Mouse (Mus musculus): ENCODE results near the gene Pmvk. TPM values are rescaled to one million over a fixed set of nuclear protein-coding genes. Genes with fewer than 3 reads are reported as not detected.
A peak's percentile ranks its signal among the peaks of the same experiment; 100 is the strongest.

Pmvk gene
- total and polyA plus RNA-seq, 3 experiments, result 6.7 to 14.8 (median 7.5) TPM

- no peak for TF ChIP-seq POLR2A (IDR thresholded peaks at IDR 0.05; ENCODE audit: insufficient read depth, low read depth, low read length)
- no peak for TF ChIP-seq EP300 (IDR thresholded peaks at IDR 0.05; ENCODE audit: insufficient read depth, low read depth, low read length)
- TF ChIP-seq CTCF (IDR thresholded peaks at IDR 0.05), result 0 out of 2 replicates have a peak, but pooled peaks have one; percentile 11
- no peak for DNase-seq
- 71% methylated on average over 3 of the region's 3 CpGs for WGBS
- H3K27me3 ChIP-seq (ENCODE audit: control insufficient read depth, insufficient read depth, low read length), result no peaks in the 10 kb centered on the region
- no peaks in the 10 kb centered on the region for H3K79me2 ChIP-seq (replicated peaks; ENCODE audit: control insufficient read depth, insufficient read depth, low read length)
- H3K36me3 ChIP-seq (ENCODE audit: control insufficient read depth, insufficient read depth, low read length), result no peaks in the 10 kb centered on the region
- H3K4me1 ChIP-seq (ENCODE audit: control insufficient read depth, insufficient read depth, low read length), result no peaks in the 10 kb centered on the region
- H3K27ac ChIP-seq, result no peak overlapping the region
- H3K4me3 ChIP-seq, result no peak overlapping the region
- no peak overlapping the region for H3K9ac ChIP-seq (ENCODE audit: low read depth, low read length)
- intact Hi-C loops (cut with DNase I), result no loop called here
Observed at GRCm38 (mm10) chr3:89496366-89496765, 42.0 kb downstream of the Pmvk start.

DNA sequence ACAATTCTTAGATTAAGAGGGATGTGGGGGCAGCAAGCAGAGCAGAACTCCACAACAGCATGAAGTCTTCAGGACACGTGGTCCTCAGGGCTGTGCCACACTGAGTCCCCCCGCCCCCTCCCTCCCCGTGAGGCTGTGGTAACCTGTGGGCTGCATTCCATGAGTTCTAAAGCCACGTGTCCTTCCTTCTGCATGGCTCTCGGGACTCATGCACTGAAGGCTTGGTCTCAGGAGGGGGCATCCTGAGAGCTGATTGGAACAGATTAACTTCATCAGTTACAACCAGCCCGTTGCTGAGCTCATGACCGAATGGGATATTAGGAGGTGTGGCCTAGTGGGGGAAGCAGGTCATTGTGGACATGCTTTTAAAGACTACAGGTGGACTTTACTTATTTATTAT is 45.4 kb downstream of the Pmvk start:
- Histone ChIP-seq H3K79me2 (replicated peaks; ENCODE audit: control insufficient read depth, insufficient read depth, low read length) (no peaks in the 10 kb centered on the region), H3K36me3 (ENCODE audit: control insufficient read depth, insufficient read depth, low read length) (no peaks in the 10 kb centered on the region), H3K9ac (ENCODE audit: low read depth, low read length) (no peak overlapping the region), H3K4me3 (no peak overlapping the region), H3K27me3 (ENCODE audit: control insufficient read depth, insufficient read depth, low read length) (no peaks in the 10 kb centered on the region), H3K27ac (no peak overlapping the region), H3K4me1 (ENCODE audit: control insufficient read depth, insufficient read depth, low read length) (no peaks in the 10 kb centered on the region)
- 56% methylated on average over 7 of the region's 7 CpGs for WGBS
- no peak for DNase-seq
- TF ChIP-seq POLR2A (IDR thresholded peaks at IDR 0.05; ENCODE audit: insufficient read depth, low read depth, low read length) (no peak), EP300 (IDR thresholded peaks at IDR 0.05; ENCODE audit: insufficient read depth, low read depth, low read length) (no peak)
- intact Hi-C loops (cut with DNase I), result no loop called here

- DNase-seq, result no peak
- Histone ChIP-seq H3K27ac (no peak overlapping the region), H3K36me3 (ENCODE audit: control insufficient read depth, insufficient read depth, low read length) (no peaks in the 10 kb centered on the region), H3K4me3 (no peak overlapping the region), H3K27me3 (ENCODE audit: control insufficient read depth, insufficient read depth, low read length) (no peaks in the 10 kb centered on the region; the same call in 1 of the 2 replicates), H3K79me2 (replicated peaks; ENCODE audit: control insufficient read depth, insufficient read depth, low read length) (no peaks in the 10 kb centered on the region), H3K9ac (ENCODE audit: low read depth, low read length) (no peak overlapping the region), H3K4me1 (ENCODE audit: control insufficient read depth, insufficient read depth, low read length) (no peaks in the 10 kb centered on the region)
- TF ChIP-seq POLR2A (IDR thresholded peaks at IDR 0.05; ENCODE audit: insufficient read depth, low read depth, low read length) (no peak), CTCF (IDR thresholded peaks at IDR 0.05) (peak; percentile 61), EP300 (IDR thresholded peaks at IDR 0.05; ENCODE audit: insufficient read depth, low read depth, low read length) (no peak)
- intact Hi-C loops (cut with DNase I), result no loop called here
Observed at GRCm38 (mm10) chr3:89501486-89501885, 47.1 kb downstream of the Pmvk start.

GRCm38 (mm10) chr3:89502551-89502950 is 48.2 kb downstream of the Pmvk start:
- Histone ChIP-seq H3K36me3 (ENCODE audit: control insufficient read depth, insufficient read depth, low read length) (no peaks in the 10 kb centered on the region), H3K27me3 (ENCODE audit: control insufficient read depth, insufficient read depth, low read length) (no peaks in the 10 kb centered on the region; the same call in 1 of the 2 replicates), H3K4me3 (no peak overlapping the region), H3K27ac (no peak overlapping the region), H3K4me1 (ENCODE audit: control insufficient read depth, insufficient read depth, low read length) (no peaks in the 10 kb centered on the region), H3K9ac (ENCODE audit: low read depth, low read length) (no peak overlapping the region), H3K79me2 (replicated peaks; ENCODE audit: control insufficient read depth, insufficient read depth, low read length) (no peaks in the 10 kb centered on the region)
- TF ChIP-seq POLR2A (IDR thresholded peaks at IDR 0.05; ENCODE audit: insufficient read depth, low read depth, low read length), result no peak
- no peak for TF ChIP-seq CTCF (IDR thresholded peaks at IDR 0.05)
- TF ChIP-seq EP300 (IDR thresholded peaks at IDR 0.05; ENCODE audit: insufficient read depth, low read depth, low read length), result no peak
- DNase-seq, result no peak
- 72% methylated on average over 7 of the region's 7 CpGs for WGBS
- intact Hi-C loops (cut with DNase I), result no loop called here

GRCm38 (mm10) chr3:89508041-89508440 is 53.7 kb downstream of the Pmvk start:
- WGBS, result 34% methylated on average over 9 of the region's 9 CpGs
- DNase-seq, result no peak
- Histone ChIP-seq H3K27ac (no peak overlapping the region), H3K4me3 (no peak overlapping the region), H3K27me3 (ENCODE audit: control insufficient read depth, insufficient read depth, low read length) (peaks cover 2% of the 10 kb centered on the region; the same call in 1 of the 2 replicates), H3K79me2 (replicated peaks; ENCODE audit: control insufficient read depth, insufficient read depth, low read length) (no peaks in the 10 kb centered on the region), H3K4me1 (ENCODE audit: control insufficient read depth, insufficient read depth, low read length) (no peaks in the 10 kb centered on the region), H3K36me3 (ENCODE audit: control insufficient read depth, insufficient read depth, low read length) (no peaks in the 10 kb centered on the region), H3K9ac (ENCODE audit: low read depth, low read length) (no peak overlapping the region)
- intact Hi-C loops (cut with DNase I), result no loop called here
- TF ChIP-seq POLR2A (IDR thresholded peaks at IDR 0.05; ENCODE audit: insufficient read depth, low read depth, low read length) (no peak), CTCF (IDR thresholded peaks at IDR 0.05) (no peak), EP300 (IDR thresholded peaks at IDR 0.05; ENCODE audit: insufficient read depth, low read depth, low read length) (no peak)

- no peaks in the 10 kb centered on the region for H3K4me1 ChIP-seq (ENCODE audit: control insufficient read depth, insufficient read depth, low read length)
- WGBS, result 14% methylated on average over 4 of the region's 4 CpGs
- no peak for TF ChIP-seq EP300 (IDR thresholded peaks at IDR 0.05; ENCODE audit: insufficient read depth, low read depth, low read length)
- TF ChIP-seq CTCF (IDR thresholded peaks at IDR 0.05), result peak; percentile 61
- TF ChIP-seq POLR2A (IDR thresholded peaks at IDR 0.05; ENCODE audit: insufficient read depth, low read depth, low read length), result no peak
- no peak overlapping the region for H3K9ac ChIP-seq (ENCODE audit: low read depth, low read length)
- intact Hi-C loops (cut with DNase I), result loop anchor here (5.0 kb wide), 2 partner anchors 261 to 346 kb away; partner anchors contain the start of gene Ube2q1
- no peak for DNase-seq
- no peaks in the 10 kb centered on the region for H3K36me3 ChIP-seq (ENCODE audit: control insufficient read depth, insufficient read depth, low read length)
- no peaks in the 10 kb centered on the region for H3K79me2 ChIP-seq (replicated peaks; ENCODE audit: control insufficient read depth, insufficient read depth, low read length)
- no peak overlapping the region for H3K4me3 ChIP-seq
- no peak overlapping the region for H3K27ac ChIP-seq
- H3K27me3 ChIP-seq (ENCODE audit: control insufficient read depth, insufficient read depth, low read length), result peaks cover 2% of the 10 kb centered on the region; the same call in 1 of the 2 replicates
Observed at GRCm38 (mm10) chr3:89510979-89511378, 56.6 kb downstream of the Pmvk start.
